31 mouse cellular contexts compared by ENCODE assay signal in the genomic region with DNA sequence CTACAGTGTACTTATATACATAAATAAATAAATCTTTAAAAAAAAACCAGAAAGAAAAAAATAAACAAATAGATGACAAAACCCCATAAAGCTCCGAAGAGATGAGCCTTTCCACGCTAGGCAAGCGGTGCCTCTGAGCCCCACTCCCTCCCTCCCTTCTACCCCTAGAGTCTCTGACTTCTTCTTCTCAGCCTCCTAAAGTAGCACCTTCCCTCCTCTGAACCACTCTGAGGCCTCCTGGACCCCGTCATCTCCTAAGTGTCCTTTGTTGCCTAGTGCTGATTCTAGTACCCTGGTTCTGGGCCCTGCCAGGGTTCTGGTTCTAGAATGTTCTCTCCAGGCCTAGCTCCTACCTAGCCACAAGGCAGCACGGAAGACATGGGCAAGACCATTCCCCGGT. TPM values are rescaled to one million over a fixed set of nuclear protein-coding genes. Genes with fewer than 3 reads are reported as not detected.
DNase-seq lines count a peak whose midpoint lies in the region; ATAC-seq and TF ChIP-seq lines count a peak whose summit lies in the region.
"Had no signal": no experiment of that assay in that cellular context is flagged by ENCODE, and none has a peak within 500 bp of the region (broad histone marks: within the 10 kb centered on the region; RNA-seq: fewer than 3 reads in every experiment).

A gene (plus strand): TSS at position 301 of the 400 bp plus-strand sequence.

- no peaks in the 10 kb centered on the region for H3K9me3 ChIP-seq in forebrain, embryonic 10.5 days
- H3K9me3 ChIP-seq in forebrain, embryonic 15.5 days: no peaks in the 10 kb centered on the region
- H3K9me3 ChIP-seq in hindbrain, embryonic 10.5 days: no peaks in the 10 kb centered on the region
- H3K9me3 ChIP-seq in hindbrain, embryonic 16.5 days (ENCODE audit: control insufficient read depth, low read length): no peaks in the 10 kb centered on the region
- no peaks in the 10 kb centered on the region for H3K9me3 ChIP-seq in midbrain, embryonic 13.5 days
- no peaks in the 10 kb centered on the region for H3K9me3 ChIP-seq in midbrain, postnatal 0 days (ENCODE audit: low read length)
- H3K9me3 ChIP-seq in limb, embryonic 10.5 days (replicated peaks): no peaks in the 10 kb centered on the region
- H3K9me3 ChIP-seq: forebrain, embryonic 13.5 days; liver, embryonic 15.5 days; lung, embryonic 15.5 days had no signal

- H3K27ac ChIP-seq in forebrain, embryonic 10.5 days: no peak within 1 kb of the TSS
- H3K27ac ChIP-seq in forebrain, embryonic 15.5 days (replicated peaks): no peak within 1 kb of the TSS
- H3K27ac ChIP-seq in hindbrain, embryonic 10.5 days: no peak within 1 kb of the TSS
- H3K27ac ChIP-seq in hindbrain, embryonic 16.5 days (ENCODE audit: low read depth, low read length): no peak within 1 kb of the TSS
- no peak within 1 kb of the TSS for H3K27ac ChIP-seq in midbrain, embryonic 13.5 days
- H3K27ac ChIP-seq in midbrain, postnatal 0 days (ENCODE audit: low read depth, low read length): no peak within 1 kb of the TSS
- H3K27ac ChIP-seq in limb, embryonic 10.5 days: no peak within 1 kb of the TSS
- H3K27ac ChIP-seq: forebrain, embryonic 13.5 days; liver, embryonic 15.5 days; lung, embryonic 15.5 days had no signal

- TF ChIP-seq CTCF in midbrain, postnatal 0 days (IDR thresholded peaks at IDR 0.05): no peak

- no peak within 1 kb of the TSS for H3K9ac ChIP-seq in forebrain, embryonic 15.5 days (replicated peaks)
- no peak within 1 kb of the TSS for H3K9ac ChIP-seq in hindbrain, embryonic 16.5 days (ENCODE audit: low read depth, low read length)
- no peak within 1 kb of the TSS for H3K9ac ChIP-seq in midbrain, embryonic 13.5 days (replicated peaks)
- no peak within 1 kb of the TSS for H3K9ac ChIP-seq in midbrain, postnatal 0 days (replicated peaks; ENCODE audit: low read length, poor library complexity, severe bottlenecking)
- H3K9ac ChIP-seq: forebrain, embryonic 13.5 days; liver, embryonic 15.5 days; lung, embryonic 15.5 days had no signal

- WGBS in forebrain, embryonic 10.5 days: 85% methylated on average over 6 of the region's 6 CpGs
- 89% methylated on average over 6 of the region's 6 CpGs for WGBS in forebrain, embryonic 15.5 days
- 88% methylated on average over 6 of the region's 6 CpGs for WGBS in hindbrain, embryonic 10.5 days
- WGBS in hindbrain, embryonic 16.5 days: 90% methylated on average over 6 of the region's 6 CpGs
- WGBS in midbrain, embryonic 13.5 days: 84% methylated on average over 6 of the region's 6 CpGs
- WGBS in midbrain, postnatal 0 days: 94% methylated on average over 6 of the region's 6 CpGs
- 88% methylated on average over 6 of the region's 6 CpGs for WGBS in limb, embryonic 10.5 days

- H3K4me1 ChIP-seq in forebrain, embryonic 10.5 days: peaks cover 16% of the 10 kb centered on the region
- H3K4me1 ChIP-seq in forebrain, embryonic 15.5 days: peaks cover 4% of the 10 kb centered on the region; the same call in 1 of the 2 replicates
- peaks cover 18% of the 10 kb centered on the region for H3K4me1 ChIP-seq in hindbrain, embryonic 10.5 days (replicated peaks)
- peaks cover 6% of the 10 kb centered on the region for H3K4me1 ChIP-seq in hindbrain, embryonic 16.5 days (ENCODE audit: control insufficient read depth, insufficient read depth, low read depth, low read length)
- H3K4me1 ChIP-seq in midbrain, embryonic 13.5 days (replicated peaks): peaks cover 11% of the 10 kb centered on the region
- H3K4me1 ChIP-seq in midbrain, postnatal 0 days (ENCODE audit: insufficient read depth, low read length): no peaks in the 10 kb centered on the region; the same call in 1 of the 2 replicates
- peaks cover 26% of the 10 kb centered on the region for H3K4me1 ChIP-seq in limb, embryonic 10.5 days

- H3K27me3 ChIP-seq in forebrain, embryonic 10.5 days (ENCODE audit: poor library complexity, severe bottlenecking): peaks cover 34% of the 10 kb centered on the region
- 0 out of 2 replicates have a peak, but pooled peaks cover 3% of the 10 kb centered on the region for H3K27me3 ChIP-seq in forebrain, embryonic 15.5 days
- H3K27me3 ChIP-seq in hindbrain, embryonic 10.5 days (ENCODE audit: insufficient read depth, poor library complexity, severe bottlenecking): peaks cover 18% of the 10 kb centered on the region
- no peaks in the 10 kb centered on the region for H3K27me3 ChIP-seq in hindbrain, embryonic 16.5 days (replicated peaks; ENCODE audit: control insufficient read depth, insufficient read depth, low read length)
- H3K27me3 ChIP-seq in midbrain, embryonic 13.5 days: peaks cover 27% of the 10 kb centered on the region
- no peaks in the 10 kb centered on the region for H3K27me3 ChIP-seq in midbrain, postnatal 0 days (ENCODE audit: insufficient read depth, low read length)
- peaks cover 16% of the 10 kb centered on the region for H3K27me3 ChIP-seq in limb, embryonic 10.5 days (ENCODE audit: low read depth, poor library complexity, severe bottlenecking)
- H3K27me3 ChIP-seq: lung, embryonic 15.5 days had no signal

- no peak within 1 kb of the TSS for H3K4me2 ChIP-seq in forebrain, embryonic 15.5 days (replicated peaks)
- no peak within 1 kb of the TSS for H3K4me2 ChIP-seq in hindbrain, embryonic 16.5 days (ENCODE audit: low read length)
- peak within 1 kb of the TSS; percentile 21; the same call in 1 of the 2 replicates for H3K4me2 ChIP-seq in midbrain, embryonic 13.5 days (replicated peaks)
- no peak within 1 kb of the TSS for H3K4me2 ChIP-seq in midbrain, postnatal 0 days (ENCODE audit: low read depth, low read length, poor library complexity, severe bottlenecking)
- H3K4me2 ChIP-seq: lung, embryonic 15.5 days had no signal

- no peak for ATAC-seq in forebrain, embryonic 15.5 days (replicated peaks)
- ATAC-seq in hindbrain, embryonic 16.5 days: no peak
- ATAC-seq in midbrain, embryonic 13.5 days: no peak
- no peak for ATAC-seq in midbrain, postnatal 0 days (ENCODE audit: low FRiP score)
- ATAC-seq: forebrain, embryonic 13.5 days; midbrain, embryonic 16.5 days had no signal

- no peak for DNase-seq in forebrain, embryonic 10.5 days (ENCODE audit: extremely low spot score, low spot score)
- no peak for DNase-seq in hindbrain, embryonic 10.5 days (ENCODE audit: low spot score)
- DNase-seq in midbrain, postnatal 0 days (ENCODE audit: low spot score): no peak
- no peak for DNase-seq in limb, embryonic 10.5 days (ENCODE audit: low spot score)
- no peak for DNase-seq in urinary bladder, adult 2 months (ENCODE audit: low spot score)
- DNase-seq: adrenal gland, postnatal 14 days; cerebellum, adult 9-11 months; gastrocnemius, postnatal 14 days; heart, adult 11 months; kidney, adult 9 months; kidney, postnatal 36 days; layer of hippocampus, postnatal 36 days; liver; lung, postnatal 36 days; right cerebral cortex, postnatal 25 days; spleen, adult 18-20 months; thymus, postnatal 14 days had no signal

- H3K36me3 ChIP-seq in forebrain, embryonic 10.5 days (replicated peaks): no peaks in the 10 kb centered on the region
- H3K36me3 ChIP-seq in forebrain, embryonic 15.5 days: no peaks in the 10 kb centered on the region
- no peaks in the 10 kb centered on the region for H3K36me3 ChIP-seq in hindbrain, embryonic 10.5 days
- H3K36me3 ChIP-seq in hindbrain, embryonic 16.5 days (ENCODE audit: control insufficient read depth, insufficient read depth, low read length): no peaks in the 10 kb centered on the region
- H3K36me3 ChIP-seq in midbrain, embryonic 13.5 days: no peaks in the 10 kb centered on the region
- no peaks in the 10 kb centered on the region for H3K36me3 ChIP-seq in midbrain, postnatal 0 days (ENCODE audit: insufficient read depth, low read length)
- H3K36me3 ChIP-seq in limb, embryonic 10.5 days: no peaks in the 10 kb centered on the region
- H3K36me3 ChIP-seq: liver, embryonic 15.5 days; lung, embryonic 15.5 days had no signal

- H3K4me3 ChIP-seq in forebrain, embryonic 10.5 days: peak within 1 kb of the TSS; percentile 32; the same call in 1 of the 2 replicates
- H3K4me3 ChIP-seq in forebrain, embryonic 15.5 days: no peak within 1 kb of the TSS
- 0 out of 2 replicates have a peak within 1 kb of the TSS, but pooled peaks have one; percentile 29 for H3K4me3 ChIP-seq in hindbrain, embryonic 10.5 days
- no peak within 1 kb of the TSS for H3K4me3 ChIP-seq in hindbrain, embryonic 16.5 days (ENCODE audit: low read length)
- H3K4me3 ChIP-seq in midbrain, embryonic 13.5 days (replicated peaks): no peak within 1 kb of the TSS
- H3K4me3 ChIP-seq in midbrain, postnatal 0 days (ENCODE audit: low read depth, low read length): no peak within 1 kb of the TSS
- peak within 1 kb of the TSS; percentile 31; the same call in 1 of the 2 replicates for H3K4me3 ChIP-seq in limb, embryonic 10.5 days
- H3K4me3 ChIP-seq: forebrain, embryonic 13.5 days; liver, embryonic 15.5 days; lung, embryonic 15.5 days; megakaryocyte, embryonic 14.5 days had no signal

RNA-seq across cellular contexts. Expression of the gene that starts here (rescaled TPM):
- polyA plus RNA-seq in forebrain, embryonic 10.5 days (2016; fragmentation: Nextera tagmentation; extraction: Ambion mirVana): not detected in 2 replicates
- polyA plus RNA-seq in forebrain, embryonic 15.5 days (2015; fragmentation: Nextera tagmentation; extraction: Ambion mirVana): not detected in 2 replicates
- polyA plus RNA-seq in hindbrain, embryonic 10.5 days (2016; fragmentation: Nextera tagmentation; extraction: Ambion mirVana): not detected in 2 replicates
- polyA plus RNA-seq in hindbrain, embryonic 16.5 days (2015; fragmentation: Nextera tagmentation; extraction: Ambion mirVana): not detected in 2 replicates
- not detected in 2 replicates for polyA plus RNA-seq in midbrain, embryonic 13.5 days (2015; fragmentation: Nextera tagmentation; extraction: Ambion mirVana)
- total RNA-seq in midbrain, postnatal 0 days (2014; rRNA removed): not detected in 2 replicates
- polyA plus RNA-seq in midbrain, postnatal 0 days (2015; fragmentation: Nextera tagmentation; extraction: Ambion mirVana): not detected in 2 replicates
- not detected in 2 replicates for polyA plus RNA-seq in limb, embryonic 10.5 days (2016; fragmentation: Nextera tagmentation; extraction: Ambion mirVana)
- polyA plus RNA-seq in urinary bladder, adult 2 months (2012; rRNA removed): not detected in 2 replicates
- total RNA-seq: adrenal gland, postnatal 14 days; common myeloid progenitor, adult 5-6 weeks; gastrocnemius, postnatal 14 days; hematopoietic stem cell, adult 5-6 weeks; layer of hippocampus, adult 8-10 months; layer of hippocampus, postnatal 36 days; left cerebral cortex, postnatal 14 days had no signal
- polyA plus RNA-seq: forebrain, embryonic 13.5 days; heart, embryonic 16.5 days; intestine, embryonic 14.5 days; liver, embryonic 15.5 days; lung, embryonic 15.5 days; midbrain, embryonic 16.5 days had no signal

Comparison
In these comparisons a context has a peak if more than half of its experiments do, and no peak if none do; other contexts are left out.
1. H3K4me3 ChIP-seq: peak in forebrain, embryonic 10.5 days (single experiment), hindbrain, embryonic 10.5 days (single experiment) and limb, embryonic 10.5 days (single experiment); none in forebrain, embryonic 15.5 days (single experiment), hindbrain, embryonic 16.5 days (single experiment), midbrain, embryonic 13.5 days (single experiment) and midbrain, postnatal 0 days (single experiment).